Mouse (Mus musculus) liver, postnatal 0 days (tissue): Measurements from ENCODE around the gene Pde4c. TPM values are rescaled to one million over a fixed set of nuclear protein-coding genes. Genes with fewer than 3 reads are reported as not detected.

Experiments used
- ATAC-seq: fragments of 200-750 bp; cut with Nextera tagmentation; 2 replicates; pipeline ENCODE4 v1.8.0; 2017; ENCODE audit warnings: mild to moderate bottlenecking, moderate library complexity
- DNase-seq: peaks from one replicate; pipeline ENCODE4 v3.0.0-alpha.2; 2016
- H3K27ac ChIP-seq: fragments of 300-500 bp; sonication (generic); 2 replicates; pipeline ENCODE4 v1.5.1; 2014; ENCODE audit warnings: antibody characterized with exemption, moderate library complexity, mild to moderate bottlenecking, low read depth
- H3K27me3 ChIP-seq: fragments of 300-500 bp; sonication (generic); 2 replicates; pipeline ENCODE4 v1.6.1; 2014; ENCODE audit warnings: low read length, control low read depth, mixed read lengths; ENCODE audit not compliant: insufficient read depth
- H3K36me3 ChIP-seq: fragments of 300-500 bp; sonication (generic); replicated peaks from 2 replicates; pipeline ENCODE4 v1.6.1; 2014; ENCODE audit warnings: mild to moderate bottlenecking, control low read depth, low read length, moderate library complexity, mixed read lengths; ENCODE audit not compliant: insufficient read depth
- H3K4me1 ChIP-seq: fragments of 300-500 bp; sonication (generic); 2 replicates; pipeline ENCODE4 v1.6.1; 2014; ENCODE audit warnings: antibody characterized with exemption, mild to moderate bottlenecking, control low read depth; ENCODE audit not compliant: insufficient read depth
- H3K4me2 ChIP-seq: fragments of 300-500 bp; sonication (generic); 2 replicates; pipeline ENCODE4 v1.6.1; 2014; ENCODE audit warnings: low read depth, mild to moderate bottlenecking, low read length, moderate library complexity, mixed read lengths
- H3K4me3 ChIP-seq: fragments of 300-500 bp; sonication (generic); 2 replicates; pipeline ENCODE4 v1.5.1; 2014; ENCODE audit warnings: low read depth, low read length
- H3K9ac ChIP-seq: fragments of 300-500 bp; sonication (generic); replicated peaks from 2 replicates; pipeline ENCODE4 v1.6.1; 2014; ENCODE audit warnings: mild to moderate bottlenecking, moderate library complexity
- H3K9me3 ChIP-seq: fragments of 300-500 bp; sonication (generic); 2 replicates; pipeline ENCODE4 v1.6.1; 2016; ENCODE audit warnings: mild to moderate bottlenecking, control low read depth, low read length, mixed read lengths
- CTCF ChIP-seq: sonication (generic); IDR thresholded peaks from 2 replicates; pipeline ENCODE4 v1.5.1; 2016; ENCODE audit warnings: antibody characterized with exemption, low read depth
- EP300 ChIP-seq: IDR thresholded peaks from 2 replicates; pipeline ENCODE4 v1.6.1; 2016; ENCODE audit warnings: antibody characterized with exemption, low read depth, mild to moderate bottlenecking
- WGBS: fragments of 180-500 bp; shearing (Covaris S2); extraction: QIAGEN DNeasy Blood & Tissue Kit; methylation state at CpG from one replicate; pipeline ENCODE4 v1.1.7; 2014; ENCODE audit not compliant: insufficient replicate concordance; 5-methylcytosine and 5-hydroxymethylcytosine counted together
- polyA plus RNA-seq: library from polyadenylated mRNA; unstranded; fragments of >200 nt; fragmentation: Nextera tagmentation; extraction: Ambion mirVana; gene quantifications from 2 replicates; pipeline ENCODE4 v1.2.1, GENCODE M21; 2015

Pde4c gene
- polyA plus RNA-seq, 1 experiment from 2014 or later, result 1.6 TPM

DNA sequence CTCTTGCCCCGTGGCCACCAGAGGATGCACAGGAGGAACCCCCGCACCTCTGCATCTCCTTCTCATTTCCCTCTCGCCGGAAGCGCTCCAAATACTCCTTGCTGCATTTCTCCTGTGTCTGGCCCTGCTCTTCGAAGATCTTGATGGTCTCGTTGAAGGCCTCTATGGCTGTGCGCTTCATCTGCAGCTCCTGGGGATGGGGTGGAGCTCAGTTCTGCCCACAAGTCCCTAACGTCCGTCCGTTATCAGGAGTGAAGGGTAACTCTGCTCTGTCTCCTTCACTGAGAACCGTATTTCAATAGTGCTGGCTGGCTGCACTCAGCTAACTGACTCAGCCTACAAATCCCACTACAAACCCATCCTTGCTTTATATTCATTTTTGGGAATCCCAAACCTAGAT is 46.3 kb downstream of the Pde4c start:
- H3K4me3 ChIP-seq, result no peak overlapping the region
- H3K36me3 ChIP-seq, result peaks cover 26% of the 10 kb centered on the region
- DNase-seq (no peak), ATAC-seq (no peak)
- no peak overlapping the region for H3K9ac ChIP-seq
- no peaks in the 10 kb centered on the region for H3K27me3 ChIP-seq
- peaks cover 48% of the 10 kb centered on the region for H3K4me1 ChIP-seq
- no peaks in the 10 kb centered on the region for H3K9me3 ChIP-seq
- 58% methylated on average over 12 of the region's 12 CpGs for WGBS
- no peak overlapping the region for H3K4me2 ChIP-seq
- H3K27ac ChIP-seq, result no peak overlapping the region
- TF ChIP-seq EP300 (no peak), CTCF (no peak)

DNA sequence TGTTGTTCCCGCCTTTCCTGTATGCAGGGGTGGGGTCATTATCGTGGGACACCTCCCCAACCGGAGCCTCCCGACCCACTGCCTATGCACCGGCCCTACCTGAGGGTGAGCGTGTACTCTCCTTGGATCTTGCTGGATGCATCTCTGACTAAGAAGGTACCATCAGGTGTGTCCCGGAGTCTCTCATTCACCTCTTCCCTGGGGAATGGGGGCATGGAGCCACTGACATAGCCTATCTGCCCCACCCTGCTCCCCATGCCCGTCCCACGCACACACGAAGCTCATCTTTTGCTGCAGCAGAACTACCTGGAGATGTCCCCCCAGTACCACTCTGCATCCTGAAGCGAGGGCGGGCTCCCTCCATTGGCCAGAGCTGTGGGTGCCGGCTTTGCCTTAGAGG is 47.2 kb downstream of the Pde4c start:
- no peak overlapping the region for H3K4me3 ChIP-seq
- no peak overlapping the region for H3K9ac ChIP-seq
- H3K36me3 ChIP-seq, result peaks cover 26% of the 10 kb centered on the region
- H3K4me1 ChIP-seq, result peaks cover 50% of the 10 kb centered on the region
- DNase-seq, result no peak
- TF ChIP-seq EP300, result no peak
- TF ChIP-seq CTCF, result no peak
- no peak overlapping the region for H3K4me2 ChIP-seq
- WGBS, result 89% methylated on average over 13 of the region's 13 CpGs
- H3K27me3 ChIP-seq, result no peaks in the 10 kb centered on the region
- H3K27ac ChIP-seq, result no peak overlapping the region
- ATAC-seq, result no peak
- no peaks in the 10 kb centered on the region for H3K9me3 ChIP-seq

DNA sequence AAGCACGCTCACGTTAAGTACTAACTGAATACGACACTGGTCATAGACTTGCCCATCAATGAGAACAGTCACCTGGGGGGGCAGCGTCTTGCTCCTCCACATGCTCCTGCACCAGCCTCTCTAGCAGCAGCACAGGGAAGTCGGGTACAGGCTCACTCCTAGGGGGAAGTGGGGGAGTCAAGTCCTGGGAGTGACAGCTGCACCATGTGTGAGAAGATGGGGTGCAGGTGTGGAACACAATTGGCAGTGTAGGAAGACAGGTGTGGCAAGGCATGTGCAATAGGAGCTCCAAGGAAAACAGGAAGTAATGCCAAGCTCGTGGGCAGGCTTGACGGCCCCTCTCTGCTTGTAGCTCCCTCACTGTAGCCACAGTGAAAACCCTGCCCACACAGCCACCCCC is 47.7 kb downstream of the Pde4c start:
- DNase-seq (no peak), ATAC-seq (no peak)
- H3K27me3 ChIP-seq, result no peaks in the 10 kb centered on the region
- no peak for TF ChIP-seq EP300
- no peak for TF ChIP-seq CTCF
- peaks cover 50% of the 10 kb centered on the region for H3K4me1 ChIP-seq
- H3K36me3 ChIP-seq, result peaks cover 26% of the 10 kb centered on the region
- H3K9ac ChIP-seq, result no peak overlapping the region
- WGBS, result 69% methylated on average over 7 of the region's 7 CpGs
- H3K27ac ChIP-seq, result no peak overlapping the region
- no peaks in the 10 kb centered on the region for H3K9me3 ChIP-seq
- H3K4me2 ChIP-seq, result no peak overlapping the region
- H3K4me3 ChIP-seq, result no peak overlapping the region

DNA sequence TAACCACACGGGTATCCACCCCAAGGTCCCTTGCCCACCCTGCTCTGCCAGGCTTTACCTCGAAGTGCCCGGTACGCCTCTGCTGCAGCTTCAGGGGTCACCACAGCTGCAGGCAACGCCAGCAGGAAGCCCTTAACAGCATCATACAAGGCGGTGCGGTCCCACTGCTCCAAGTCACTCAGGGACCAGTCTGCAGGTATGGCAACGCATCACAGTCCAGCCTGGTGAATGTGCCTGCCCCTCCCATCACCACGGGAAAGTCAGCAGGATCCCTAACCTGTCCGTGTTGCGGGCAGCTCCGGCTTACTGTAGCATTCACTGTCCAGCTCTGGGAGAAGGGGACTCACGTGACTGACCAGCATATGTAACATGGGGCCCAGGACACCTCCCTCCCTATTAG is 48.6 kb downstream of the Pde4c start:
- Histone ChIP-seq H3K36me3 (peaks cover 26% of the 10 kb centered on the region), H3K27ac (no peak overlapping the region), H3K9ac (no peak overlapping the region), H3K27me3 (no peaks in the 10 kb centered on the region), H3K9me3 (no peaks in the 10 kb centered on the region), H3K4me3 (no peak overlapping the region), H3K4me1 (peaks cover 43% of the 10 kb centered on the region), H3K4me2 (no peak overlapping the region)
- WGBS, result 91% methylated on average over 13 of the region's 13 CpGs
- TF ChIP-seq CTCF (no peak), EP300 (no peak)
- no peak for DNase-seq
- ATAC-seq, result no peak

GRCm38 (mm10) chr8:70772890-70773289 is 49.4 kb downstream of the Pde4c start:
- 87% methylated on average over 9 of the region's 9 CpGs for WGBS
- no peaks in the 10 kb centered on the region for H3K9me3 ChIP-seq
- no peak overlapping the region for H3K4me2 ChIP-seq
- no peak overlapping the region for H3K9ac ChIP-seq
- H3K27ac ChIP-seq, result no peak overlapping the region
- no peak overlapping the region for H3K4me3 ChIP-seq
- no peak for TF ChIP-seq EP300
- no peak for TF ChIP-seq CTCF
- H3K4me1 ChIP-seq, result peaks cover 44% of the 10 kb centered on the region
- ATAC-seq (no peak), DNase-seq (no peak)
- H3K27me3 ChIP-seq, result no peaks in the 10 kb centered on the region
- peaks cover 26% of the 10 kb centered on the region for H3K36me3 ChIP-seq

GRCm38 (mm10) chr8:70773410-70773809 is 49.9 kb downstream of the Pde4c start:
- TF ChIP-seq EP300, result no peak
- TF ChIP-seq CTCF, result no peak
- H3K27me3 ChIP-seq, result no peaks in the 10 kb centered on the region
- peak overlapping the region; percentile 5; the same call in 1 of the 2 replicates for H3K9ac ChIP-seq
- peaks cover 46% of the 10 kb centered on the region for H3K4me1 ChIP-seq
- H3K27ac ChIP-seq, result no peak overlapping the region
- H3K4me3 ChIP-seq, result no peak overlapping the region
- no peak for DNase-seq
- ATAC-seq, result no peak
- H3K4me2 ChIP-seq, result no peak overlapping the region
- WGBS, result 86% methylated on average over 5 of the region's 5 CpGs
- no peaks in the 10 kb centered on the region for H3K9me3 ChIP-seq
- H3K36me3 ChIP-seq, result peaks cover 23% of the 10 kb centered on the region

DNA sequence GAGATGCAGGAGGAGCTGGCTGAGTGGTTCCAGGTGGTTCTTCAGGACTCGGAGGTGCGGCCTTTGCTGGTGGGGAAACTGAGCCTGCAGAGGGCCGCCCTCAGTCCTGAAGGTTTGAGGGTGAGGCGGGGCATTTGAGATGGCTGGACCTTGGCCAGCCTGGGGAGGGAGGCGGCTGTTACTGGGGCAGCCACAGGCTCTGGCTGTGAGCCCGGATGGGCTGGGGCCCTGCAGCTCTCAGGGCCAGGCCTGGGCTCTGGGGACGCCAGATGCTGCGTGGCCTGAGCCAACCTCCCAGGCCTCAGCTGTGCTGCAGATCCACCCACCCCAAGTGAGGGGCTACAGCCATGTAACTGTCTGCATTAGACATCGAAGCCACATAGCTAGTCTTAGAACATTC is 50.3 kb downstream of the Pde4c start:
- TF ChIP-seq CTCF (no peak), EP300 (no peak)
- H3K36me3 ChIP-seq, result peaks cover 23% of the 10 kb centered on the region
- peak overlapping the region; percentile 51 for H3K9ac ChIP-seq
- DNase-seq (peak; percentile 72), ATAC-seq (no peak)
- no peaks in the 10 kb centered on the region for H3K27me3 ChIP-seq
- no peaks in the 10 kb centered on the region for H3K9me3 ChIP-seq
- H3K27ac ChIP-seq, result no peak overlapping the region
- no peak overlapping the region for H3K4me2 ChIP-seq
- WGBS, result 42% methylated on average over 9 of the region's 9 CpGs
- peaks cover 45% of the 10 kb centered on the region for H3K4me1 ChIP-seq
- no peak overlapping the region for H3K4me3 ChIP-seq
